In the genomic region with DNA sequence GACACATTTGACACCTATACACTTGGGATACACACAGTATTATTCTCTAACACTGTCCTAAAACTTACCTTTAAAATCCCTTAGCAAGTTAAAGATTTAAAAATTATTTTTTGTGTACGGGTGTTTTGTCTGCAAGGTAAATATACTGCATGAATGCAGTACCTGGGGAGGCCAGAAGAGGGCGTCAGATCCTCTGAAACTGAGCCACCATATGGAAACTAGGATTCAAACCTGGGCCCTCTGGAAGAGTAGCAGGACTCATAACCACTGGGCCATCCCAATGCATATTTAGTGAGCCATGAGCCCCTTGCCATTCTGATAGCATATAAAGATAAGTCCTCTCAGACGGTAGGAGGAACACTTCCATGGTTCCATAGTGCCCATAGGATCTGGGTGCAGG, we compare ENCODE assay signal across 8 mouse cellular contexts. TPM values are rescaled to one million over a fixed set of nuclear protein-coding genes. Genes with fewer than 3 reads are reported as not detected.
DNase-seq lines count a peak whose midpoint lies in the region; ATAC-seq and TF ChIP-seq lines count a peak whose summit lies in the region.

No protein-coding gene starts in this region.

- intact Hi-C loops in left cerebral cortex, adult 2 months (cut with DNase I): loop anchor here (5.0 kb wide), 1 partner anchor 34 kb away; a partner anchor contains a TSS

- no peak overlapping the region for H3K4me3 ChIP-seq in left cerebral cortex, adult 2 months
- H3K4me3 ChIP-seq in ES-E14 (ENCODE audit: insufficient read depth in 1 of 2, low read depth in 1 of 2, low read length in 2 of 2, poor library complexity in 1 of 2, severe bottlenecking in 1 of 2): no peak overlapping the region
- no peak overlapping the region for H3K4me3 ChIP-seq in intestine, embryonic 16.5 days (ENCODE audit: low read length)

- H3K36me3 ChIP-seq in ES-E14 (ENCODE audit: control insufficient read depth, insufficient read depth, low read length, poor library complexity, severe bottlenecking): no peaks in the 10 kb centered on the region
- H3K36me3 ChIP-seq in intestine, embryonic 16.5 days (ENCODE audit: control insufficient read depth, insufficient read depth, low read length): no peaks in the 10 kb centered on the region

- no peaks in the 10 kb centered on the region for H3K9me3 ChIP-seq in ES-E14 (ENCODE audit: control insufficient read depth, insufficient read depth, low read depth, low read length)
- no peaks in the 10 kb centered on the region for H3K9me3 ChIP-seq in intestine, embryonic 16.5 days (ENCODE audit: control insufficient read depth, low read length)

- H3K4me2 ChIP-seq in intestine, embryonic 16.5 days (ENCODE audit: low read depth, low read length): no peak overlapping the region

- TF ChIP-seq CTCF in left cerebral cortex, adult 2 months (IDR thresholded peaks at IDR 0.05): peak; percentile 69

- H3K27me3 ChIP-seq in intestine, embryonic 16.5 days (replicated peaks; ENCODE audit: control insufficient read depth, insufficient read depth, low read length): no peaks in the 10 kb centered on the region

- whole genome bisulfite sequencing in intestine, embryonic 16.5 days: 57% methylated on average over 3 of the region's 3 CpGs

- in situ Hi-C loops in ES-E14 (cut with MboI; ENCODE audit: low sequenced_read_pairs in 2 of 2, unreplicated experiment in 2 of 2): no loop called here

- H3K9ac ChIP-seq in ES-E14 (ENCODE audit: insufficient read depth, low read depth, low read length, poor library complexity, severe bottlenecking): no peak overlapping the region
- H3K9ac ChIP-seq in intestine, embryonic 16.5 days (ENCODE audit: low read depth, low read length): no peak overlapping the region

- H3K4me1 ChIP-seq in ES-E14 (ENCODE audit: control insufficient read depth in 2 of 2, insufficient read depth in 2 of 2, low read length in 2 of 2, poor library complexity in 1 of 2): peaks cover 4 to 15% of the 10 kb centered on the region in 2 experiments; a peak in 3 of 4 replicates
- peaks cover 13% of the 10 kb centered on the region for H3K4me1 ChIP-seq in intestine, embryonic 16.5 days (ENCODE audit: control insufficient read depth, insufficient read depth, low read length)

- no peak for DNase-seq in left cerebral cortex, adult 2 months (ENCODE audit: extremely low spot score in 1 of 2, low spot score in 2 of 2)
- no peak for DNase-seq in left cerebral cortex, adult 8-10 months (ENCODE audit: low spot score in 2 of 2)
- DNase-seq in ES-E14 (ENCODE audit: low read depth, low spot score): no peak
- DNase-seq in naive thymus-derived CD4-positive, alpha-beta T cell, adult 2 months (ENCODE audit: low read depth): peak; percentile 53
- DNase-seq in layer of hippocampus, adult 9-10 months (ENCODE audit: low spot score): no peak

- H3K27ac ChIP-seq in left cerebral cortex, adult 2 months: no peak overlapping the region
- H3K27ac ChIP-seq in ES-E14 (ENCODE audit: insufficient read depth, low read depth, low read length, poor library complexity, severe bottlenecking): no peak overlapping the region
- peak overlapping the region; percentile 73 for H3K27ac ChIP-seq in intestine, embryonic 16.5 days (ENCODE audit: low read length)

- peak; percentile 65; the same call in 1 of the 2 replicates for ATAC-seq in common myeloid progenitor, adult 5-6 weeks (replicated peaks; ENCODE audit: low read depth, poor library complexity, severe bottlenecking)
- no peak for ATAC-seq in intestine, embryonic 16.5 days
- ATAC-seq in monocyte, adult 5-6 weeks (replicated peaks; ENCODE audit: insufficient number of reproducible peaks, low FRiP score, low TSS enrichment, poor library complexity, severe bottlenecking): no peak

TF ChIP-seq in ES-E14, 5 proteins besides CTCF, POLR2A, EP300 and RAD21:
- no peak for TF ChIP-seq HCFC1 (IDR thresholded peaks at IDR 0.05; ENCODE audit: borderline replicate concordance, insufficient read depth, low read length)
- TF ChIP-seq ZNF384 (IDR thresholded peaks at IDR 0.05; ENCODE audit: low read depth, low read length): no peak
- peak; percentile 43; the same call in 1 of the 2 replicates for TF ChIP-seq ZC3H11A (IDR thresholded peaks at IDR 0.05; ENCODE audit: borderline replicate concordance, low read depth, low read length)

RNA-seq across cellular contexts. Expression of a gene that starts 33.8 kb away (rescaled TPM):
- total RNA-seq in left cerebral cortex, adult 2 months (2021): 10 to 100 TPM; 20.2 to 23.6 TPM
- 10 to 100 TPM; 25.6 to 27.1 (median 26.6) TPM for total RNA-seq in left cerebral cortex, adult 8-10 months (2022)
- total RNA-seq in ES-E14 (2012; rRNA removed): 0.40 and 0.48 TPM in 2 replicates
- 2.5 and 2.7 TPM in 2 replicates for total RNA-seq in common myeloid progenitor, adult 5-6 weeks (2017)
- polyA plus RNA-seq in intestine, embryonic 16.5 days (2015; fragmentation: Nextera tagmentation; extraction: Ambion mirVana): 7.0 and 7.1 TPM in 2 replicates
- total RNA-seq in monocyte, adult 5-6 weeks (2017): 1.4 to 3.1 TPM (median 2.7 TPM) in 3 replicates

RNA-seq across cellular contexts. Expression of a gene that starts 44.2 kb away (rescaled TPM):
- 10 to 100 TPM; 10.2 to 10.7 TPM for total RNA-seq in left cerebral cortex, adult 2 months (2021)
- 1 to 10 TPM; 7.6 to 8.5 (median 8.3) TPM for total RNA-seq in left cerebral cortex, adult 8-10 months (2022)
- total RNA-seq in ES-E14 (2012; rRNA removed): 9.9 and 10.3 TPM in 2 replicates
- total RNA-seq in common myeloid progenitor, adult 5-6 weeks (2017): 10.1 and 10.9 TPM in 2 replicates
- polyA plus RNA-seq in intestine, embryonic 16.5 days (2015; fragmentation: Nextera tagmentation; extraction: Ambion mirVana): 5.2 and 5.4 TPM in 2 replicates
- total RNA-seq in monocyte, adult 5-6 weeks (2017): 3.7 to 7.5 TPM (median 5.2 TPM) in 3 replicates
